Mouse (Mus musculus): ENCODE data around the gene Pcx. TPM values are rescaled to one million over a fixed set of nuclear protein-coding genes. Genes with fewer than 3 reads are reported as not detected.
"Not testable (repeated sequence)": the region's sequence is repeated elsewhere in the genome, so short reads cannot be mapped to it uniquely, and the experiment has no call there.

The Pcx gene
- polyA plus RNA-seq, 1 experiment from 2014 or later = 16.7 TPM

GRCm38 (mm10) chr19:4578799-4579198 lies 68.5 kb downstream of the Pcx start:
- ATAC-seq (ENCODE audit: low FRiP score, low TSS enrichment) = no peak
- Histone ChIP-seq H3K4me1 (ENCODE audit: control insufficient read depth, insufficient read depth, low read length) (no peaks in the 10 kb centered on the region), H3K9me3 (ENCODE audit: control insufficient read depth, low read length) (no peaks in the 10 kb centered on the region), H3K27me3 (ENCODE audit: control insufficient read depth, insufficient read depth, low read length) (no peaks in the 10 kb centered on the region), H3K4me3 (ENCODE audit: low read length) (no peak overlapping the region), H3K36me3 (ENCODE audit: control insufficient read depth, insufficient read depth, low read length) (no peaks in the 10 kb centered on the region), H3K9ac (ENCODE audit: low read depth, low read length) (no peak overlapping the region), H3K27ac (ENCODE audit: low read depth, low read length) (no peak overlapping the region), H3K4me2 (replicated peaks; ENCODE audit: low read depth, low read length) (no peak overlapping the region)
- WGBS = 55% methylated on average over 2 of the region's 2 CpGs

DNA sequence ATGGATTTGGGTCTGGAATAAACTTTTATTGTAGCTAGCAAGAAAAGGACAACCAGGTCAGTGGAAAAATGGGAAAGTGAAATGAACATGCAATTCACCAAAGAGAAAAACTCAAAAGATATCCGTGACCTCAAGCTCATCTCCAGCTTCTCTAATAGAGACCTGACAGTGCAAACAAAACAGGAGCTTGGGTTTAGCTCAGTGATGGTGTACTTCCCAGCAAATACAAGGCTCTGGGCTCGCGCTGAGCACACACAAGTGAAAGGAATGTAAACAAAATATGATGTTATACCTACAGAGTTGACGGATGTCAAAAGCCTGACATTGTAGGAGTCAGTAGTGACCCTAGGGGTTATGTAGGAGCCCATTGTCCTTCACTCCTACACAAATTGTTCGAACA lies 69.0 kb downstream of the Pcx start:
- Histone ChIP-seq H3K9me3 (ENCODE audit: control insufficient read depth, low read length) (no peaks in the 10 kb centered on the region), H3K4me1 (ENCODE audit: control insufficient read depth, insufficient read depth, low read length) (no peaks in the 10 kb centered on the region), H3K27me3 (ENCODE audit: control insufficient read depth, insufficient read depth, low read length) (no peaks in the 10 kb centered on the region), H3K9ac (ENCODE audit: low read depth, low read length) (no peak overlapping the region), H3K4me3 (ENCODE audit: low read length) (no peak overlapping the region), H3K36me3 (ENCODE audit: control insufficient read depth, insufficient read depth, low read length) (no peaks in the 10 kb centered on the region), H3K4me2 (replicated peaks; ENCODE audit: low read depth, low read length) (no peak overlapping the region), H3K27ac (ENCODE audit: low read depth, low read length) (no peak overlapping the region)
- no peak for ATAC-seq (ENCODE audit: low FRiP score, low TSS enrichment)
- WGBS = 79% methylated on average over 5 of the region's 5 CpGs

DNA sequence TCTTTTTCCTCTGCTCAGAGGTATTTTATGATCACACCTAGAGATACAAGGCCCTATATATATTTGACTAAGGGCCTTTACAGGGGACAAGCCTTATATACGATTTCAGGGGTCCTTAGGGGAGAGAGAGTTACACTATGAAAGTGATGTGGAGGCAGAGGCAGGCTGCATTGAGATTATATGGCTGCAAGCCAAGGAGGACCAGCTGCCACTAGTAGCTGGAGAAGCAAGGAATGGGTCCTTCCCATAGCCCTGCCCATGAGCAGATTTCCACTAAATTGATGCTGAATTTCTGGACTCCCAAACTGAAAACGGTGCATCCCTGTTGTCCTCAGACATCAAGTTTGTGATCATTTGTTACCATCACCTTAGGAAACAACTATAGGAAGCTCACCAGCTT lies 73.6 kb downstream of the Pcx start:
- no peaks in the 10 kb centered on the region for H3K36me3 ChIP-seq (ENCODE audit: control insufficient read depth, insufficient read depth, low read length)
- H3K27me3 ChIP-seq (ENCODE audit: control insufficient read depth, insufficient read depth, low read length) = no peaks in the 10 kb centered on the region
- H3K27ac ChIP-seq (ENCODE audit: low read depth, low read length) = no peak overlapping the region
- H3K4me2 ChIP-seq (replicated peaks; ENCODE audit: low read depth, low read length) = no peak overlapping the region
- no peaks in the 10 kb centered on the region for H3K4me1 ChIP-seq (ENCODE audit: control insufficient read depth, insufficient read depth, low read length)
- ATAC-seq (ENCODE audit: low FRiP score, low TSS enrichment) = no peak
- no peak overlapping the region for H3K4me3 ChIP-seq (ENCODE audit: low read length)
- 73% methylated on average over 2 of the region's 2 CpGs for WGBS
- H3K9ac ChIP-seq (ENCODE audit: low read depth, low read length) = no peak overlapping the region
- H3K9me3 ChIP-seq (ENCODE audit: control insufficient read depth, low read length) = no peaks in the 10 kb centered on the region

- ATAC-seq (ENCODE audit: low FRiP score, low TSS enrichment); H3K4me3 ChIP-seq (ENCODE audit: low read length); H3K36me3 ChIP-seq (ENCODE audit: control insufficient read depth, insufficient read depth, low read length); H3K9ac ChIP-seq (ENCODE audit: low read depth, low read length); H3K4me1 ChIP-seq (ENCODE audit: control insufficient read depth, insufficient read depth, low read length); H3K9me3 ChIP-seq (ENCODE audit: control insufficient read depth, low read length); H3K27me3 ChIP-seq (ENCODE audit: control insufficient read depth, insufficient read depth, low read length); H3K27ac ChIP-seq (ENCODE audit: low read depth, low read length); H3K4me2 ChIP-seq (replicated peaks; ENCODE audit: low read depth, low read length): not testable (repeated sequence)
Measured at GRCm38 (mm10) chr19:4586783-4587182, 76.5 kb downstream of the Pcx start.

GRCm38 (mm10) chr19:4587426-4587825 lies 77.2 kb downstream of the Pcx start:
- no peak overlapping the region for H3K9ac ChIP-seq (ENCODE audit: low read depth, low read length)

DNA sequence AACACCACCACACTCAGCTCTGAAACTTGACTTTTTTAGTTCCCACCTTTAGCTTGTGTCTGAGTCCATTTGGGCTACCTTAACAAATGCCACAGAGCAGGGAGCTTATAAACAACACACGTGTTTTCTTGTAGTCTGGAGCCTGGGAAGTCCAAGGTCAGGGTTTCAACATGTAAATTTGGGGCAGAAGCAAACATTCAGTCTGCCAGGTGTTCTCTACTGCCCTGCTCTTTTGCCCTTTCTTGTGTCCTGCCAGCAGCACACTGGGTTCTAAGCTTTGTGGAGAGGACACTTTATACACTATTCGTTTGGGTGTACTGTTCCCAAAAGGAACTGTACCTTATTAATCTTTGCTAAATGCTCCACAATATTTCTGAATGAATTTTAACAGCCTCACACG lies 78.2 kb downstream of the Pcx start:
- Histone ChIP-seq H3K9me3 (ENCODE audit: control insufficient read depth, low read length) (no peaks in the 10 kb centered on the region), H3K4me2 (replicated peaks; ENCODE audit: low read depth, low read length) (no peak overlapping the region), H3K4me1 (ENCODE audit: control insufficient read depth, insufficient read depth, low read length) (no peaks in the 10 kb centered on the region), H3K9ac (ENCODE audit: low read depth, low read length) (no peak overlapping the region), H3K36me3 (ENCODE audit: control insufficient read depth, insufficient read depth, low read length) (no peaks in the 10 kb centered on the region), H3K4me3 (ENCODE audit: low read length) (no peak overlapping the region), H3K27ac (ENCODE audit: low read depth, low read length) (no peak overlapping the region), H3K27me3 (ENCODE audit: control insufficient read depth, insufficient read depth, low read length) (no peaks in the 10 kb centered on the region)
- no peak for ATAC-seq (ENCODE audit: low FRiP score, low TSS enrichment)
- 77% methylated on average over 3 of the region's 3 CpGs for WGBS

More at GRCm38 (mm10) chr19:4587426-4587825, 77.2 kb downstream of the Pcx start:
- WGBS = 39% methylated on average over 2 of the region's 2 CpGs
- no peak overlapping the region for H3K4me3 ChIP-seq (ENCODE audit: low read length)
- no peaks in the 10 kb centered on the region for H3K36me3 ChIP-seq (ENCODE audit: control insufficient read depth, insufficient read depth, low read length)
- H3K4me2 ChIP-seq (replicated peaks; ENCODE audit: low read depth, low read length) = no peak overlapping the region
- H3K9me3 ChIP-seq (ENCODE audit: control insufficient read depth, low read length) = no peaks in the 10 kb centered on the region
- no peak overlapping the region for H3K27ac ChIP-seq (ENCODE audit: low read depth, low read length)
- H3K27me3 ChIP-seq (ENCODE audit: control insufficient read depth, insufficient read depth, low read length) = no peaks in the 10 kb centered on the region
- no peaks in the 10 kb centered on the region for H3K4me1 ChIP-seq (ENCODE audit: control insufficient read depth, insufficient read depth, low read length)
- no peak for ATAC-seq (ENCODE audit: low FRiP score, low TSS enrichment)

- no peak overlapping the region for H3K27ac ChIP-seq (ENCODE audit: low read depth, low read length)
- no peaks in the 10 kb centered on the region for H3K36me3 ChIP-seq (ENCODE audit: control insufficient read depth, insufficient read depth, low read length)
- ATAC-seq (ENCODE audit: low FRiP score, low TSS enrichment) = no peak
- H3K27me3 ChIP-seq (ENCODE audit: control insufficient read depth, insufficient read depth, low read length) = no peaks in the 10 kb centered on the region
- no peaks in the 10 kb centered on the region for H3K9me3 ChIP-seq (ENCODE audit: control insufficient read depth, low read length)
- H3K4me3 ChIP-seq (ENCODE audit: low read length) = no peak overlapping the region
- H3K4me1 ChIP-seq (ENCODE audit: control insufficient read depth, insufficient read depth, low read length) = no peaks in the 10 kb centered on the region
- WGBS = 79% methylated on average over 1 of the region's 1 CpGs
- no peak overlapping the region for H3K4me2 ChIP-seq (replicated peaks; ENCODE audit: low read depth, low read length)
- no peak overlapping the region for H3K9ac ChIP-seq (ENCODE audit: low read depth, low read length)
Measured at GRCm38 (mm10) chr19:4589081-4589480, 78.8 kb downstream of the Pcx start.

- H3K36me3 ChIP-seq (ENCODE audit: control insufficient read depth, insufficient read depth, low read length) = no peaks in the 10 kb centered on the region
- no peaks in the 10 kb centered on the region for H3K9me3 ChIP-seq (ENCODE audit: control insufficient read depth, low read length)
- H3K4me1 ChIP-seq (ENCODE audit: control insufficient read depth, insufficient read depth, low read length) = no peaks in the 10 kb centered on the region
- no peaks in the 10 kb centered on the region for H3K27me3 ChIP-seq (ENCODE audit: control insufficient read depth, insufficient read depth, low read length)
- H3K4me3 ChIP-seq (ENCODE audit: low read length) = no peak overlapping the region
- 79% methylated on average over 3 of the region's 3 CpGs for WGBS
- H3K4me2 ChIP-seq (replicated peaks; ENCODE audit: low read depth, low read length) = no peak overlapping the region
- no peak overlapping the region for H3K27ac ChIP-seq (ENCODE audit: low read depth, low read length)
- no peak for ATAC-seq (ENCODE audit: low FRiP score, low TSS enrichment)
- H3K9ac ChIP-seq (ENCODE audit: low read depth, low read length) = no peak overlapping the region
Measured at GRCm38 (mm10) chr19:4590025-4590424, 79.8 kb downstream of the Pcx start.

DNA sequence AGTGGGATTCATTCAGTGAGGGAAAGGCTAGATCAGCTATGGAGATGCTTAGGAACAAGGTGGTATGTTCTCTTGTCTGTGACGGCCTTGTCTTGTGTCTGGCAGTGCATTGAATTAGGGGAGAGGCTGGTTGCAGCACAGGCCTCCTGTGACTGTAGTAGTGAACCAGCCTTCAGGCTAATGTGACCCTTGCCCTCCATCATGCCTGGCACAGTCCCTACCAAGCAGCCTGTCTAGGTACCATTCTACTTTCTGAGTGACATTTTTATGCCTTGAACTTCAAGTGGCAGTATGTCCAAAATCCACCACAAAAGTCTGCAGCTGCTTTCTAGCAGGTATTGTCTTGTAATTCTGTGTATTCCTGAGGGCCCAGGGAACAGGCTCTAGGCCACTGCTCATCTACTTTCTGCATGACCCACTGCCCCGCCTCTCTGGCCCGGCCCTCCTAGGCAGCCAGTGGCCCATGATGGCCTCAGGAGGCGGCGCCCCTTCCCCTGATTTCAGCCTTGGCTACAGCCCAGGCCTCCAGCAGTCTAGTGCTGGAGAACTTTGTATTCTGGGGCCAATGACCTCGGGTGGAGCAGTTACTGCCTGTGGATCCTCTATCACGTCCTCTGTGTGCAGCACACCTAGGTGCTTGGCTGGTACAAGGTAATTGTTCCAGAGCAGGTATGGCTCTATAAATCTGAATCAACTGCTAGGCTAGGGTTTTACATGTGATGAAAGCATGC lies 83.7 kb downstream of the Pcx start:
- peak overlapping the region; percentile 12; the same call in 1 of the 2 replicates for H3K9ac ChIP-seq (ENCODE audit: low read depth, low read length)
- no peaks in the 10 kb centered on the region for H3K36me3 ChIP-seq (ENCODE audit: control insufficient read depth, insufficient read depth, low read length)
- H3K9me3 ChIP-seq (ENCODE audit: control insufficient read depth, low read length) = no peaks in the 10 kb centered on the region
- H3K27ac ChIP-seq (ENCODE audit: low read depth, low read length) = no peak overlapping the region
- ATAC-seq (ENCODE audit: low FRiP score, low TSS enrichment) = no peak
- H3K4me3 ChIP-seq (ENCODE audit: low read length) = no peak overlapping the region
- H3K27me3 ChIP-seq (ENCODE audit: control insufficient read depth, insufficient read depth, low read length) = no peaks in the 10 kb centered on the region
- no peaks in the 10 kb centered on the region for H3K4me1 ChIP-seq (ENCODE audit: control insufficient read depth, insufficient read depth, low read length)
- 29% methylated on average over 7 of the region's 7 CpGs for WGBS
- no peak overlapping the region for H3K4me2 ChIP-seq (replicated peaks; ENCODE audit: low read depth, low read length)
